Mouse (Mus musculus) liver, adult 2 months (tissue): ENCODE results near the gene Trappc13.

Experiments
- CTCF ChIP-seq: fragments of 200-500 bp; IDR thresholded peaks from 2 replicates; pipeline ENCODE4 v1.5.1; 2011; ENCODE audit warnings: low read depth, low read length, control low read depth
- POLR2A ChIP-seq: fragments of 200-500 bp; IDR thresholded peaks from 2 replicates; pipeline ENCODE4 v1.6.1; 2011; ENCODE audit warnings: low read length, control low read depth; ENCODE audit not compliant: insufficient read depth; ENCODE audit errors: extremely low read depth

DNA sequence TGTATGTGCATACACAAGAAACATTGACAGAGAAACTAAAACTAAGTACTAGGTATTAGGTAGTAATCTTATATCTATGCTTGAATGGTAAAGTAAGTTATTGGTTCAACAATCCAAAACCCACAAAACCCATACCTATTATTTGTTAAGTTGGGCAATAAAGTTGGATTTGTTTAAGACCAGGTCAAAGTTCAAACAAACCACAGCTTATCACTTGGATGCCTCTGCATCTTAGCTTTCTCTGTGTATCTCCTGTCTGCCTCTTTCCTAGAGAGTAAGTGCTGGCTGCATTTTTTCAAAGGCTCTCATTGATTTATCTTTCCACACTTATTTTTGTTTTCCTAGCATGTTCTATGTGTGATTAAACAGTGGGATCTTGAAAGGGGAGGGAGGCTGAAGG is 5.8 kb downstream of the Trappc13 start:
- TF ChIP-seq POLR2A (no peak), CTCF (no peak)
